20 mouse cellular contexts compared by ENCODE assay signal in the genomic region with DNA sequence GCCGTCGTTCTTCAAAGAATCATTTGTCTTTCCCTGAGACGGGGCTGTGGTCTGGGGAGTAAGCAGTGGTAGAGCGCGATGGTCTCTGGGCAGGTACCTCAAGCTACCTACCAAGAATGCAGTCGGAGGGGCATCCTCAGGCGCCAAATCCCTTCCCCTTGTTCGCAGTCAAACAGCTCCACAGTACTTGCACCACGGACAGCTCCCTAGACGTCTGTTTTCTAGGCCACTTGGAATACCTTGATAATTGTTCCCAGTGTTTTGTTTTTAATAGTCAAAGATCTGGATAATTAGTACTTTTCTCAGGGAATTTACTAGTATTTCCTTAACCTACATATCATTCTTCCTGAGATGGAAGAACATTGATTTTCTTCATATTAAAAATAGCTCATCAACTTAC. TPM values are rescaled to one million over a fixed set of nuclear protein-coding genes. Genes with fewer than 3 reads are reported as not detected.
DNase-seq lines count a peak whose midpoint lies in the region; ATAC-seq lines count a peak whose summit lies in the region.
"Had no signal": no experiment of that assay in that cellular context is flagged by ENCODE, and none has a peak within 500 bp of the region (broad histone marks: within the 10 kb centered on the region; RNA-seq: fewer than 3 reads in every experiment).

No protein-coding gene starts in this region.

- no peaks in the 10 kb centered on the region for H3K9me3 ChIP-seq in hindbrain, embryonic 12.5 days (replicated peaks)
- H3K9me3 ChIP-seq in hindbrain, embryonic 10.5 days, result no peaks in the 10 kb centered on the region
- H3K9me3 ChIP-seq in midbrain, embryonic 16.5 days (replicated peaks; ENCODE audit: control insufficient read depth, low read length, poor library complexity, severe bottlenecking), result no peaks in the 10 kb centered on the region
- H3K9me3 ChIP-seq: embryonic facial prominence, embryonic 12.5 days had no signal

- DNase-seq in hindbrain, embryonic 10.5 days (ENCODE audit: low spot score), result no peak
- peak; percentile 60 for DNase-seq in R1 (ENCODE audit: low read depth, low spot score)
- peak; percentile 12 for DNase-seq in forelimb bud, embryonic 11.5 days (ENCODE audit: low read depth, low spot score)
- no peak for DNase-seq in right cerebral cortex, adult 18-20 months
- no peak for DNase-seq in cerebellum, postnatal 36 days
- DNase-seq in heart, postnatal 4 days, result no peak
- DNase-seq: adrenal gland, postnatal 14 days; right cerebral cortex, postnatal 14 days; thymus, postnatal 36 days had no signal

- peak overlapping the region; percentile 66 for H3K4me2 ChIP-seq in hindbrain, embryonic 12.5 days (replicated peaks)
- H3K4me2 ChIP-seq in midbrain, embryonic 16.5 days (ENCODE audit: low read length), result peak overlapping the region; percentile 82

- no peak overlapping the region for H3K9ac ChIP-seq in hindbrain, embryonic 12.5 days
- no peak overlapping the region for H3K9ac ChIP-seq in midbrain, embryonic 16.5 days (ENCODE audit: low read depth, low read length)
- H3K9ac ChIP-seq: embryonic facial prominence, embryonic 12.5 days; liver, embryonic 14.5 days had no signal

- no peaks in the 10 kb centered on the region; the same call in 1 of the 2 replicates for H3K27me3 ChIP-seq in hindbrain, embryonic 12.5 days
- H3K27me3 ChIP-seq in hindbrain, embryonic 10.5 days (ENCODE audit: insufficient read depth, poor library complexity, severe bottlenecking), result peaks cover 23% of the 10 kb centered on the region
- no peaks in the 10 kb centered on the region for H3K27me3 ChIP-seq in midbrain, embryonic 16.5 days (ENCODE audit: control insufficient read depth, insufficient read depth, low read depth, low read length)

- H3K36me3 ChIP-seq in hindbrain, embryonic 12.5 days, result no peaks in the 10 kb centered on the region
- no peaks in the 10 kb centered on the region for H3K36me3 ChIP-seq in hindbrain, embryonic 10.5 days
- H3K36me3 ChIP-seq in midbrain, embryonic 16.5 days (ENCODE audit: control insufficient read depth, insufficient read depth, low read length), result no peaks in the 10 kb centered on the region
- H3K36me3 ChIP-seq: embryonic facial prominence, embryonic 12.5 days had no signal

- no peak for ATAC-seq in hindbrain, embryonic 12.5 days (ENCODE audit: low FRiP score)
- ATAC-seq in midbrain, embryonic 16.5 days, result no peak

- peak overlapping the region; percentile 67; the same call in 1 of the 2 replicates for H3K4me3 ChIP-seq in hindbrain, embryonic 12.5 days
- H3K4me3 ChIP-seq in hindbrain, embryonic 10.5 days, result no peak overlapping the region
- peak overlapping the region; percentile 80 for H3K4me3 ChIP-seq in midbrain, embryonic 16.5 days (ENCODE audit: low read depth, low read length)

- WGBS in hindbrain, embryonic 12.5 days, result 32% methylated on average over 10 of the region's 10 CpGs
- 27% methylated on average over 10 of the region's 10 CpGs for WGBS in hindbrain, embryonic 10.5 days
- 30% methylated on average over 10 of the region's 10 CpGs for WGBS in midbrain, embryonic 16.5 days

- H3K4me1 ChIP-seq in hindbrain, embryonic 12.5 days, result peaks cover 15% of the 10 kb centered on the region
- H3K4me1 ChIP-seq in hindbrain, embryonic 10.5 days (replicated peaks), result peaks cover 13% of the 10 kb centered on the region
- H3K4me1 ChIP-seq in midbrain, embryonic 16.5 days (ENCODE audit: control insufficient read depth, insufficient read depth, low read length), result peaks cover 24% of the 10 kb centered on the region

- no peak overlapping the region for H3K27ac ChIP-seq in hindbrain, embryonic 12.5 days
- no peak overlapping the region for H3K27ac ChIP-seq in hindbrain, embryonic 10.5 days
- H3K27ac ChIP-seq in midbrain, embryonic 16.5 days (ENCODE audit: low read length), result no peak overlapping the region; the same call in 1 of the 2 replicates
- H3K27ac ChIP-seq: embryonic facial prominence, embryonic 12.5 days; liver, embryonic 14.5 days; macrophage had no signal

RNA-seq across cellular contexts. Expression of gene Unc79, which starts 0.8 kb away (rescaled TPM):
- 4.9 and 5.2 TPM in 2 replicates for polyA plus RNA-seq in hindbrain, embryonic 12.5 days (2016; fragmentation: Nextera tagmentation; extraction: Ambion mirVana)
- polyA plus RNA-seq in hindbrain, embryonic 10.5 days (2016; fragmentation: Nextera tagmentation; extraction: Ambion mirVana), result 1.0 and 1.6 TPM in 2 replicates
- 7.4 and 7.8 TPM in 2 replicates for polyA plus RNA-seq in midbrain, embryonic 16.5 days (2015; fragmentation: Nextera tagmentation; extraction: Ambion mirVana)
- total RNA-seq in heart, postnatal 4 days (2021), result under 1 TPM; 0.17 to 0.29 TPM
- polyA plus RNA-seq: C2C12 had no signal

RNA-seq across cellular contexts. Expression of gene Cox8c, which starts 48.7 kb away (rescaled TPM):
- not detected in 2 replicates for polyA plus RNA-seq in hindbrain, embryonic 12.5 days (2016; fragmentation: Nextera tagmentation; extraction: Ambion mirVana)
- not detected in 2 replicates for polyA plus RNA-seq in hindbrain, embryonic 10.5 days (2016; fragmentation: Nextera tagmentation; extraction: Ambion mirVana)
- not detected in 2 replicates for polyA plus RNA-seq in midbrain, embryonic 16.5 days (2015; fragmentation: Nextera tagmentation; extraction: Ambion mirVana)
- total RNA-seq in heart, postnatal 4 days (2021), result not detected
- total RNA-seq: adrenal gland, postnatal 14 days; gastrocnemius, adult 18-20 months; heart, adult 8-10 months; hematopoietic stem cell, adult 5-6 weeks had no signal
- polyA plus RNA-seq: C2C12; embryonic facial prominence, embryonic 12.5 days; kidney, embryonic 14.5 days; liver, embryonic 14.5 days; macrophage; neural tube, embryonic 11.5 days had no signal

Comparison
In these comparisons a context has a peak if more than half of its experiments do, and no peak if none do; other contexts are left out.
1. DNase-seq: peak in R1 (single experiment) and forelimb bud, embryonic 11.5 days (single experiment); none in hindbrain, embryonic 10.5 days (single experiment), right cerebral cortex, adult 18-20 months (single experiment), cerebellum, postnatal 36 days (0 of 2) and heart, postnatal 4 days (single experiment).